Mouse (Mus musculus) frontal cortex, postnatal 36 days (tissue): ENCODE measurements around the gene Hist1h2bl.
"Not testable (repeated sequence)": the region's sequence is repeated elsewhere in the genome, so short reads cannot be mapped to it uniquely, and the experiment has no call there.

Experiments used
- DNase-seq, 2 experiments: peaks; one replicate each; pipeline ENCODE4 v3.0.0; 2022; ENCODE audit warnings: low spot score in 2 of 2

The Hist1h2bl gene

DNA sequence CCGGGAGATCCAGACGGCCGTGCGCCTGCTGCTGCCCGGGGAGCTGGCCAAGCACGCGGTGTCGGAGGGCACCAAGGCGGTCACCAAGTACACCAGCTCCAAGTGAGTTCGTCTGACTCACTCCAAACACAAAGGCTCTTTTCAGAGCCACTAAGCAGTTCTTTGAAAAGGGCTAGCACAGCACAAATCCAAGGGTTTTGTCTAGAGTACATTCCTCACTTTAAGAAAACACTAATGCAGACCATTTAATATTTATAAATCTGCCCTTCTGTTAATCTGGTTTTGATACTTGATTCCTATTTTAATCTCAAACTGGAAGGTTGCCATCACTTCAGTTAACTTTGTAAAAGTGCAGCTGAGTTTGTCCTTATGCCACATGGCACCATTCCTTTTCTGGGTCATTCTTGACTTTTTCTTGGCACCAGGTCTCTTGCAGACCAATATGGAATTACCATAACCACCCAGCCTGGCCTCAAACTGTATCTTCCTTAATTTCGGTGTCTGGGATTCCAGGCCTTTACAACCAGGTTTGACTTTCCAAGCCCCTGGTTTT is 6.5 kb upstream of the Hist1h2bl start:
- DNase-seq = no peak

DNA sequence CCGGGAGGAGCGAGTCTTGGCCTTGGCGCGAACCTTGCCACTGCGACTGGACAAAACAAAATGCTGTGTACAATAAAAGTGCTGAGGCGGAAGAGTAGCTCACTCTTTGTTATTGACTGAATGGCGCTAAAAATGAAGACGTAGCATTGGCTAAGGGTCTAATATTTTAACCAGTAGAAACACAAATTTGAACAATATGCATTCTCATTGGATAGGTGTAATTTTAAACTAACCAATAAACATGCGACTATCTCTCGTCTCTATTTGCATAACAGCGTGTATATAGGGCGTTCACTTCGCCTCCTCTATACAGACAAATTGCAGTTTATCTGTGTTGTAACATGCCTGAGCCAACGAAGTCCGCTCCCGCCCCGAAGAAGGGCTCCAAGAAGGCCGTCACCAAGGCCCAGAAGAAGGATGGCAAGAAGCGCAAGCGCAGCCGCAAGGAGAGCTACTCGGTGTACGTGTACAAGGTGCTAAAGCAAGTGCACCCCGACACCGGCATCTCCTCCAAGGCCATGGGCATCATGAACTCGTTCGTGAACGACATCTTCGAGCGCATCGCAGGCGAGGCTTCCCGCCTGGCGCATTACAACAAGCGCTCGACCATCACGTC is 5.9 kb upstream of the Hist1h2bl start, which contains the start of gene Hist1h2bm:
Hist1h2bm (plus strand) TSS at position 288 of the 616 bp plus-strand sequence.
- DNase-seq = peak; percentile 71 to 81

DNA sequence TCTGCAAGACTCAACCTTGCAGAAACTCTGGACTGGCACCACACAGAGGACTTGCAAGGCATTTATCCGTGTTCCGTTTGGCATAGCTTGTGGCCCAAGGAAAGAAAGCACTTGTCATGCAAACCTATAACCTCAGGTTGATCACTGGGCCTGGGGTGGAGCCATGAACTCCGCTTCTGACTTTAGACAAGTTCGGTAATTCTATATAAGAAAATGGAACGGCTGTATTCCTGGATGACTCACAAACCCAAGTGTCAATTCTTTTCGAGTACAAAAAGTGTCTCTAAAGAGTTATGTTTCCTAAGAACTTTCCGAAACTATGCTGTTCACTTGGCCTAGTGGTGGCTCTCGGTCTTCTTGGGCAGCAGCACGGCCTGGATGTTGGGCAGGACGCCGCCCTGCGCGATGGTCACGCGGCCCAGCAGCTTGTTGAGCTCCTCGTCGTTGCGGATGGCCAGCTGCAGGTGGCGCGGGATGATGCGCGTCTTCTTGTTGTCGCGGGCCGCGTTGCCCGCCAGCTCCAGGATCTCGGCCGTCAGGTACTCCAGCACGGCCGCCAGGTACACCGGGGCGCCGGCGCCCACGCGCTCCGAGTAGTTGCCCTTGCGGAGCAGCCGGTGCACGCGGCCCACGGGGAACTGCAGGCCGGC is 5.3 kb upstream of the Hist1h2bl start:
- not testable (repeated sequence) for DNase-seq

DNA sequence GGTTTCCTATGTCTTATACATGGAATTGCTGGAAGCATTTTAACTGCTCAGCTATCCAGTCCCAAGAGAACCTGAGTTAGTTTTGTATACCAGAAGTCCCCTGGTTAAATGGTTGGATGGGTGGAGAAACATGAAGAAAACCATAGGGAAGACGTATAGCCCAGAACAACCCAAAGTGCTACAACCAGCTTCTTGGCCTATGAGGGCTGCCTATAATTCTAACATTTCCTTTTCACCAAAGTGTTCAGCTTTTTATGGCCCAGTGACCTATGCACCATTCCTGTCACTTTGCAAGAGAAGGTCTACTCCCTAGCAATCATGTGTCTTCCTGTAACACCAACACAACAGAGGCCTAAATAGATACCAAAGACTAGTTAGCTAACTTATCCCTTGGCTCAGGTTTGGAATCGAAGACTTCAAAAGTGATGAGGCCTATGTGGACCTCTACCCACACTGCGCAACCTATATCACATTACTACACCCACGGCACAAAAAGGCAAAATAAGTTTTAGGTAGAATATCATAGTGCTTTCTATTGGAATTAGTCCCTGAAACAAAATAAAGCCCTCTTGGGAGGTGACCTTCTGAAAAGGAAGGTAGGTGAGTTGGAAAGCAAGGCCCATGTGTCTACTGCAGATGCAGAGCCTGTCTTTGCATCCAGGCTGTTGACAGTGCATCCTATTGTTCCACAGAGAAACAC is 2.6 kb upstream of the Hist1h2bl start:
- DNase-seq = no peak

DNA sequence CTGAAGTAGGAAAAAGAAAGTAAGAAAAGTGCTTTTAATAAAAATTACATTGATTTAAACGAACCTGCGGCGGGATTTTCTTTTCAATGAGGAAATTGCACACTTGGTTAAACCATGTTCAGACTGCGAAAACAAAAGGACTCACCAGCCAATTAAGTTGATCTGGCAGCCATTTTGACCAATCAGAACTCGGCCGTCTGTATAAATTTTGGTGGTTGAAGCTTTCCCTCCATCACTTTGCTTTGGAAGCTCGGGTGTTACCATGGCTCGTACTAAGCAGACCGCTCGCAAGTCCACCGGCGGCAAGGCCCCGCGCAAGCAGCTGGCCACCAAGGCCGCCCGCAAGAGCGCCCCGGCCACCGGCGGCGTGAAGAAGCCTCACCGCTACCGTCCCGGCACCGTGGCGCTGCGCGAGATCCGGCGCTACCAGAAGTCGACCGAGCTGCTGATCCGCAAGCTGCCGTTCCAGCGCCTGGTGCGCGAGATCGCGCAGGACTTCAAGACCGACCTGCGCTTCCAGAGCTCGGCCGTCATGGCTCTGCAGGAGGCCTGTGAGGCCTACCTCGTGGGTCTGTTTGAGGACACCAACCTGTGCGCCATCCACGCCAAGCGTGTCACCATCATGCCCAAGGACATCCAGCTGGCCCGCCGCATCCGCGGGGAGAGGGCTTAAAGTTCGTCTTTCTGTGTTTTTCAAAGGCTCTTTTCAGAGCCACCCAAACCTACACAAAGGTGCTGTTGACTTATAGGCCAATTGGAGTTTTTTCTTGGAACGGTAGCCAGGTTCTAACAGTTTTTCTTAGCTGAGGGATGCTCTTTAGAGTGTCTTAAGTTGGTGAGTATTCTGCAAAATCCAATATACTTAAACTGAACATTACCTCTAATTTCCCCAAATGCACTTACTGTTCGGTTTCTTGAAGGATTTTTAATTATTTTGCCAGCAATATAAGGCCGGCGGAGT is 1.7 kb upstream of the Hist1h2bl start, which contains the start of gene Hist1h3h:
Hist1h3h (plus strand) TSS at position 263 of the 961 bp plus-strand sequence.
- peak; percentile 90 to 95 for DNase-seq

DNA sequence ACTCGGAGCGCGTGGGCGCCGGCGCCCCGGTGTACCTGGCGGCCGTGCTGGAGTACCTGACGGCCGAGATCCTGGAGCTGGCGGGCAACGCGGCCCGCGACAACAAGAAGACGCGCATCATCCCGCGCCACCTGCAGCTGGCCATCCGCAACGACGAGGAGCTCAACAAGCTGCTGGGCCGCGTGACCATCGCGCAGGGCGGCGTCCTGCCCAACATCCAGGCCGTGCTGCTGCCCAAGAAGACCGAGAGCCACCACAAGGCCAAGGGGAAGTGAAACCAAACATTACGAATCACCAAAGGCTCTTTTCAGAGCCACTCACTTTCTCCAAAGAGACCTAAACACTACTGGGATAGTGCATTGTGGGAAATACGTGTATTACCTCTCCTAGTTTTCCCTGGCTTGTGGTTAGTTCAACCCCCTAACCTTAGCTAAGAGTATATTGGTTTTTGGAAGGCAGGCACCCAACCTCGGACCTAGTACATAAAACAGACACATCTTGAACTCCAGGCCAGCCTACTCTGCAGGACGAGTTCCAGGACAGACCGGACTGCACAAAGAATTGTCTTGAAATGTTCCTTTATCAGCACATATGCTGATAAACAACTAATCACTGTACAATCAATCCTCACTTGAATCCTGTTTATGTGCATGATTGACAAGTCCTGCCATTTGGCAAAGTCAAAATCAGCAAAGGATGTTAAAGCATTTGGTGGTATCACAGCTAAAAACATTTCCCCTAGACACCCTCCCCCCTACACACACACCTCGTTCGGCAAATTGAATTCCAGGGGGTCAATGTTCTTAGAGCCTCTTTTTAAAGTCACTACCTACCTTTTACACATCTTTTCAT is 823 bp upstream of the Hist1h2bl start:
- peak; percentile 13 to 33 for DNase-seq

DNA sequence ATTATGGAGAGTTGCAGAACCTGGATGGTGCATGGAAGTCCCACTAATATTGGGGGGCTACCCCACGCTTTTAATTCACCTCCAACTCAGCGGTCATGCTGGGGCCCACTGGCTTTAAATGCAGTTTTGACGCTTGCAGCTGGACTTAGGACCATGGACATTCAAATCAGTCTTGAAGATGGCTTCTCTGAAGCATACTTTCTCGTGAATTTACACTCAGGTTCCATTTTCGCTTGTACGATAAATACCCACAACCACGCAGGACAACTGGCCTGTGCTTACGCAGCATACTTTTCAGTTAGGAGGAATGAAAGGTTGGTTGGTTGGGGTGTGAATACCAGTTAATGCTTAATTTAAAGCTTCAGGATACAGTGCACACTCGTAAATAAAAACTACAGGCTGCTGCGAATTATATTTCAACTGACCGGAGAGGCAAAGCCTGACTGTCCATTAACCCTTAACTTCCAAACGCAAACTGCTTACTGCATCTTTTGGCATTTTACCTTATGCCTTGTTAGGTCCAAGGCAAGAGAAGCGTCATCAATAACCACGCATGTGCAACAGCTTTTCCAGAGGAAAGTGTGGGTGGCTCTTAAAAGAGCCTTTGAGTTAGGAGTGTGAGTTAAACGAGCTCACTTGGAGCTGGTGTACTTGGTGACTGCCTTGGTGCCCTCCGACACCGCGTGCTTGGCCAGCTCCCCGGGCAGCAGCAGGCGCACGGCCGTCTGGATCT is 646 bp downstream of the Hist1h2bl start:
- peak in 1 of 2 experiments; percentile 11 for DNase-seq

DNA sequence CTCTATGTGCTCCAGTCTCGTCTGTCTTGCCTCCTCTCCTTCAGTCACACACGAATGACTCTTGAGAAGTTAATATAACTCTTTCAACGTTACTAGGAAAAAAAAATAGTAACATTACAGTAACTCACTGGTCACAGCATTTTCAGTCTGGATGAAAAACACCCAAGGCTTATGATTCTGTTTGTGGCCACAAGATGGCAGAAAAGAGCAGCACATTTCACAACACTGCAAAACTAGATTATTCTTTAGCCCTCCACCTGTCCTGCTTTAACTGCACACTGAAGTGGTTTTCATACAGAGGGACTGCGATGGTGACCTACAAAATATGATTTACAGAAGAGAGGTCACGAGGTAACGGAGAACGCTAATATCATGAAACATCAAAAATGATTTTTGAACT is 1.2 kb downstream of the Hist1h2bl start:
- peak; percentile 49 to 83 for DNase-seq

DNA sequence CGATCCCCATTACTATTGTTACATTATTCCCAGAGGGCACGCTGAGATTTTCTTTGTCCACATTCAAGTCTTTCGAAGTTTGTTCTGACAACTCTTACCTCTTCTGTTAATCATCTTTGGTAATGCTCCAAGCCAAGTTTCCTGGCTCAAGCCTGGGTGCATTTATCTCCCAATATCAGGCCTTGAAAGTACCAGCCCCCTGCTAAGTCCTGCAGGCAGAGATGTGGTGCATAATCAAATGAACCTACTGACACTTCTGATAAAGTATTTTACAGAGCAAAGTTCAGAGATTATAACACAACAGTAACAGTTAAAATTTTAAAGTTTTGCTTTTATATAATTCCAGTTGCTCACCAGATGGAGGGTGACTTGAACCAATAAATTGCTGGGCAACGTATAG is 4.2 kb downstream of the Hist1h2bl start:
- DNase-seq = no peak

DNA sequence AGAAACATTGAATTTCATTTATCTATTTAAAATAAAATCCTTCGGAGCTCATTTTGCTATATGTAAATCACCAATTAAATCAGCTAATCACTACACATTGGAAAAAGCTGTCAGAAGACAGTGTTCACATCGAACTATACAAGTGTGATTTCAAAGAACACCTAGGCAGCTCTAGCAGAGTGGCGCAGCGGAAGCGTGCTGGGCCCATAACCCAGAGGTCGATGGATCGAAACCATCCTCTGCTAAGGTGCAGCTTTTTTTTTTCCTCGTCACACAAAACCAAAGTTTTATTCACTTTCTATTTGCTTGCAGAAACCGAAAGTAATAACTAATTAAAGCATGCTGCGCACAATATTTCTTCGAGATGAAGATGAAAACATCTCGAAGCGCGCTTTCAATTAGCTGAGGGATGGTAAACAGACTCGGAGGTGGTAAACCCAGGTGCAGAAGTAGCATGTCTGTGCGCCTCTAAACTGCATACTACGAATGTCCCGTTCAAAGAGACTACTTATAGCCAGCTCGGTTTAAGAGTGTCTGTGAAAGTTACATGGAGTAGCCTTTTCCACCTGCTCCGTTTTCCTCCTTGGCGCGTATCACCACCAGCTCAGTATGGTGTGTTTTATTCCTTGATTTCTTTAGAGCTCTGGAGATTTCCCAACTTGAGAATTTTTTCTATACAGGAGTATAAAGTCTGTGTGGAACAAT is 5.0 kb downstream of the Hist1h2bl start:
- DNase-seq = peak; percentile 87 to 89

DNA sequence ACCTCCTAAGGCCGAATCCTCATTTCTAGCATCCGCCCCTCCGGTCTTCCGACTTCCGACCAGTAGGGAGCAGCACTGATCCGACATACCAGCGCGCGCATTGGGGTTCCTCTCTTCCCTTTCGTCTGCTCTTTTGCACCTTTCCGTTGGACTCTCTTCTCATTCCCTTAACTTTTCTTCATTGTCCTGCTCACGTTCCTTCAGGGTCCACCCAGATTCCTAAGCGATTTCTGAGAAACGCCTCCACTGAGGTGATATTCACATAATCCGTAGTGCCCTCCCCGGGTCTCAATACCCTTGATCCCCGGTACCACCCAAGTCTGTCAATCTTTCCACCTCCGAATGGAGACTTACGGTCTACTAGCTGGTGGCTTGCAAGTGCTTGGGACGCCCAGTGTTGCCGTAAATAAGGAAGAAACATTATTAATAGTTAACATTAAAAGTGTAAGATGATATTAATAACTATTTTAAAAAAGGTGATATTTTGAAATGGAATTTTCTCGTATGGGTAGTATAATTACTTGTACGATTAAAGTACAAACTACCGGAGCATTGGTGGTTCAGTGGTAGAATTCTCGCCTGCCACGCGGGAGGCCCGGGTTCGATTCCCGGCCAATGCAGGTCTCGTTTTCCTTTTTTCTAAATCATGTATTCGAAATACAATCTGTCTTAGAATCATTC is 5.8 kb downstream of the Hist1h2bl start:
- DNase-seq = peak; percentile 92 to 93

DNA sequence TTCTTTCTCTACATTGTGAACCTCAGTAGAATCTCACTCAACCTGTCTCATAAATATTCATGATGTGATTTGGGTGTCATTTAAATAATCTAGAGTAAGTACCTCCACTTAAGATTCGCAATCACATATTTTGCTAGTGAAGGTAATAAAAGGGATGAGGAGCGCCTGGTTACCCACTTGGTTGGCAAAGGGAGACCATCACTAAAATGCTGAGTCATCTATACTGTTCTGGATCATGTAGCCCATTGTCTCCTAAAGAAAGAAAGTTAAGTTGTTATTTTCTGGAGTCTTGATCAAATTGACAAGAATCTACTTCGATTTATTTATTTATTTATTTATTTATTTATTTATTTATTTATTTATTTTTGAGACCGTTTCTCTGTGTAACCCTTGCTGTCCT is 9.3 kb downstream of the Hist1h2bl start:
- no peak for DNase-seq

DNA sequence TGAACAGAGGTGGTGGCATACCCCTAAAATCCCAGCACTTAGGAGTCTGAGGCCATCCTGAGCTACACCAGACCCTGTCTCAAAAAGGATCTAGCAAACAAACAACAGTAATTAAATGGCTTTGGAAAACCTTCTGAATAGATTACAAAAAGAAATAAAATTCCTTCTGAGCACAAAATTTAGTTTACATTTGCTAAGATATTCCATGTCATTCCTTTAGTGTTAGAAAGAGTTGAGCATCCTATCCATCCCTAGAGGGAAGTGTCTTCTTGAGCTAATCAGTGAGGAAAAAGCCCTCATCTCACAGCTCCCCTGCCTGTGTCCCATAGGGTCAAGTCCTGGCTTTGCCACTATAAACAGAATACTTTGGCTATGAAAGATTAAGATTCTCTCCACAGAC is 18.1 kb downstream of the Hist1h2bl start, which contains the start of gene Olfr1359:
Olfr1359 (plus strand) TSS at position 301 of the 400 bp plus-strand sequence.
- no peak for DNase-seq

DNA sequence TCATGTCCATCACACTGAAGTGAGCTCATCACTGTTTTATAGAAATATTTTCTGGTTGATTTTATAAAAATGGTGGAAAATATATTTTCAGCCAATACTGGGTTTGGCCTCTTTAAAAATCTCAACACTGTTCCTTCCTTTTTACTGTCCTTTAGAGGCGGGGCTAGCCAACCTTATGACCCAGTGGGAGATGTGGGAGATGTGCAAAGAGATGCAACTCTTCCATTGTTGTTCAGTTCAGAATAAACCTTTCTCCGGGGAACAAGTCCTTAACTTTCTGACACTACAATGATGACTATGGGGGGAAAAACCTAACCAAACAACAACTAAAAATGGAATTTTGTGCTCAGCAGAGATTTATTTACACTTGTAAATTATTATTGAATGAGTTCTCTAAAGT is 38.6 kb downstream of the Hist1h2bl start, which contains the start of gene Olfr1360:
Olfr1360 (minus strand) TSS at position 101 of the 400 bp plus-strand sequence.
- no peak for DNase-seq
